Mouse (Mus musculus) bone marrow macrophage, adult 2 months (primary cell): ENCODE measurements around the gene Map1a.

Experiments
- CTCF ChIP-seq: IDR thresholded peaks from 2 replicates; pipeline ENCODE4 v1.5.1; 2012; ENCODE audit warnings: low read depth, mild to moderate bottlenecking, low read length, moderate library complexity
- POLR2A ChIP-seq: IDR thresholded peaks from 2 replicates; pipeline ENCODE4 v1.6.1; 2012; ENCODE audit warnings: mild to moderate bottlenecking, low read depth, low read length, borderline replicate concordance

- TF ChIP-seq POLR2A (no peak), CTCF (no peak)
These were observed 49.7 kb downstream of the Map1a start for GRCm38 (mm10) chr2:121339057-121339456.
